In the genomic region with DNA sequence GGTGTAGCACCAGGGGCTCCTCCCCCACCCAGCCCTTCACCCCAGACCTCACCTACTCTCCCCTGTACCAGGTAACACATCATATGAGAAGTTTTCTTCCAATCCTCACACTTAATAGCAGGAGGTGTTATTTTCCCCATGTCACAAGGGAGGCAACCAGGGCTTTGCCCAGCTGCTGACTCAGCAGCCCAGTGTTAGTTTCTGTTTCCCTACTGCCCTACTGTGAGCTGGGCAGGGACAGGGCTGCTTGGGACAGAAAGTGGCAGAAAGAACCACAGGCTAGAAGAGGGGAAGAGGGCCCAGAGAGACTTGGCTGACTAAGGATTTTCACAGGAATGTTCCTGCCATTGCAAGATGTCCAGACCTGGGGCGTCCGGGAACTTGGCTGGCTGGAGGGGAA, we compare ENCODE assay signal across 1 mouse cellular context.
A peak's percentile ranks its signal among the peaks of the same experiment; 100 is the strongest.
TF ChIP-seq lines count a peak whose summit lies in the region.

No protein-coding gene starts in this region.

TF ChIP-seq in CH12.LX, 34 proteins besides CTCF, POLR2A, EP300 and RAD21:
- TF ChIP-seq MAFK (IDR thresholded peaks at IDR 0.05; ENCODE audit: insufficient replicate concordance, low read length) (peak; percentile 97), ZKSCAN1 (IDR thresholded peaks at IDR 0.05; ENCODE audit: borderline replicate concordance, low read depth, low read length) (peak; percentile 56), PAX5 (IDR thresholded peaks at IDR 0.05; ENCODE audit: low read length) (no peak)
TF ChIP-seq in CH12.LX: peak in this region for 2.
